Mouse (Mus musculus) spleen, adult 18-20 months (tissue): ENCODE results near the gene Tuba8.
A peak's percentile ranks its signal among the peaks of the same experiment; 100 is the strongest.

ENCODE experiments used
- DNase-seq, 2 experiments: peaks; one replicate each; pipeline ENCODE4 v3.0.0; 2022; ENCODE audit warnings: mixed read lengths in 2 of 2

The Tuba8 gene

GRCm38 (mm10) chr6:121236386-121236785 lies 25.9 kb downstream of the Tuba8 start:
- no peak for DNase-seq

GRCm38 (mm10) chr6:121238209-121238608 lies 27.7 kb downstream of the Tuba8 start:
- DNase-seq, result no peak

- DNase-seq, result no peak
Observed at GRCm38 (mm10) chr6:121241780-121242179, 31.3 kb downstream of the Tuba8 start.

- no peak for DNase-seq
Observed at GRCm38 (mm10) chr6:121243161-121243560, 32.7 kb downstream of the Tuba8 start.

GRCm38 (mm10) chr6:121245127-121246036 lies 34.9 kb downstream of the Tuba8 start, which contains the start of gene Usp18:
Usp18 (plus strand) TSS chr6:121245906.
- peak; percentile 79 to 88 for DNase-seq

- DNase-seq, result no peak
Observed at GRCm38 (mm10) chr6:121246037-121246361, 35.5 kb downstream of the Tuba8 start.

GRCm38 (mm10) chr6:121250406-121250805 lies 39.9 kb downstream of the Tuba8 start:
- no peak for DNase-seq

GRCm38 (mm10) chr6:121251256-121251655 lies 40.8 kb downstream of the Tuba8 start:
- DNase-seq, result no peak

- DNase-seq, result peak; percentile 52 to 80
Observed at GRCm38 (mm10) chr6:121260548-121260947, 50.1 kb downstream of the Tuba8 start.

- no peak for DNase-seq
Observed at GRCm38 (mm10) chr6:121261233-121261632, 50.7 kb downstream of the Tuba8 start.

GRCm38 (mm10) chr6:121262004-121262403 lies 51.5 kb downstream of the Tuba8 start:
- no peak for DNase-seq

- no peak for DNase-seq
Observed at GRCm38 (mm10) chr6:121262496-121262895, 52.0 kb downstream of the Tuba8 start.

- no peak for DNase-seq
Observed at GRCm38 (mm10) chr6:121270156-121270555, 59.7 kb downstream of the Tuba8 start.

GRCm38 (mm10) chr6:121271707-121272074 lies 61.2 kb downstream of the Tuba8 start:
- DNase-seq, result no peak

- peak; percentile 60 to 72 for DNase-seq
Observed at GRCm38 (mm10) chr6:121272075-121272800, 61.7 kb downstream of the Tuba8 start.

- peak in 1 of 2 experiments; percentile 53 for DNase-seq
Observed at GRCm38 (mm10) chr6:121274356-121274755, 63.9 kb downstream of the Tuba8 start.
